Mouse (Mus musculus): Measurements from ENCODE around the gene Marcksl1. TPM values are rescaled to one million over a fixed set of nuclear protein-coding genes. Genes with fewer than 3 reads are reported as not detected.
"Not testable (repeated sequence)": the region's sequence is repeated elsewhere in the genome, so short reads cannot be mapped to it uniquely, and the experiment has no call there.

Marcksl1 gene
- polyA plus RNA-seq, 1 experiment from 2014 or later: 1,603 TPM

DNA sequence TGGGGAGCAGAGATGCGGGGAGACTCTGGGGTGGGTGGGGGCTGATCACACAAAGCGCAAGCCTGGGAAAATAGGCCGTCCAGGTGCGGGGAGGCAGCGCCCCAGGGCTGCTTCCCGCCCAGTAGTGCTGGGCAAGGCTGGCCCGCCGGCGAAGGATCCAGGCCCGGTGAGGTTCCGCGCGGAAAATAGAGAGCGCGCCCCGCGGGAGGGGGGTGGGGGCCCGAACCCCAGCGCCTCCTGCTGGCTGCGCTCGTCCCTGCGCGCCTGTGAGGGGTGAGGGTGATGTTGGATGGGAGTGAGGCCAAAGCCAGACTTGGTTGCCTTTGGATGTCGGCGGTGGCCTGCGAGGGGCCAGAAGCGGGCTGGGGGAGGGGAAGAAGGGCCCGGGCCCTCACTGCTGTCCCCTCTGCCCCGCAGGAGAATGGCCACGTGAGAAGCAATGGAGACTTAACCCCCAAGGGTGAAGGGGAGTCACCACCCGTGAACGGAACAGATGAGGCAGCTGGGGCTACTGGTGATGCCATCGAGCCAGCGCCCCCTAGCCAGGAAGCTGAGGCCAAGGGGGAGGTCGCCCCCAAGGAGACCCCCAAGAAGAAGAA lies 1.0 kb downstream of the Marcksl1 start:
- peaks cover 55% of the 10 kb centered on the region for H3K4me1 ChIP-seq

GRCm38 (mm10) chr4:129516925-129517324 lies 3.5 kb downstream of the Marcksl1 start:
- peaks cover 76% of the 10 kb centered on the region for H3K36me3 ChIP-seq
- no peak overlapping the region for H3K27ac ChIP-seq (replicated peaks)
- H3K4me1 ChIP-seq: peaks cover 34% of the 10 kb centered on the region
- no peak for DNase-seq (ENCODE audit: low spot score)
- no peaks in the 10 kb centered on the region for H3K27me3 ChIP-seq (ENCODE audit: low read depth, poor library complexity, severe bottlenecking)
- H3K4me3 ChIP-seq: peak overlapping the region; percentile 27; the same call in 1 of the 2 replicates
- 60% methylated on average over 2 of the region's 2 CpGs for WGBS
- no peaks in the 10 kb centered on the region for H3K9me3 ChIP-seq (replicated peaks)

More for the DNA sequence above, 1.0 kb downstream of the Marcksl1 start:
- Histone ChIP-seq H3K27me3 (ENCODE audit: low read depth, poor library complexity, severe bottlenecking) (no peaks in the 10 kb centered on the region), H3K27ac (replicated peaks) (peak overlapping the region; percentile 100), H3K9me3 (replicated peaks) (no peaks in the 10 kb centered on the region), H3K4me3 (peak overlapping the region; percentile 100), H3K36me3 (peaks cover 51% of the 10 kb centered on the region)
- DNase-seq (ENCODE audit: low spot score): peak; percentile 77
- WGBS: under 1% methylated on average over 34 of the region's 35 CpGs

DNA sequence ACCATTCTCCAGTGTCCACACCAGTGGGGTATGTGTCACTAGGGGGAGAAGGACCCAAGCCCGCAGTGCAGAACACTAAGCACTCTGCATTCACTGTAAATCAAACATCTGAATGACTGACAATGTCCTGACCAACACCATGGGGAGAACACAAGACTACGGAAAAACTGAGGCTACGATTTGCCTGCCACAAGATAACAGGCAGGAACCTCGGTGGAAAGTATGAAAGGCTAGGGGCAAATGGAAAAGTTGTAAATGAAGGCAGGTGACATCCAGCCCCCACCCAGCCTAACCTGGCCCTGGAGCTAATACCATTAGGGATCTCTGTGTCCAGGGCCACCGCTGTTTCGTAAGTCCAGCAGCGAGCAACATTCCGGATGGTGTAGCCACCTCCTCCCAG lies 5.1 kb downstream of the Marcksl1 start:
- H3K4me3 ChIP-seq: no peak overlapping the region
- no peak overlapping the region for H3K27ac ChIP-seq (replicated peaks)
- peaks cover 92% of the 10 kb centered on the region for H3K36me3 ChIP-seq
- no peaks in the 10 kb centered on the region for H3K27me3 ChIP-seq (ENCODE audit: low read depth, poor library complexity, severe bottlenecking)
- peaks cover 18% of the 10 kb centered on the region for H3K4me1 ChIP-seq
- DNase-seq (ENCODE audit: low spot score): no peak
- WGBS: 93% methylated on average over 8 of the region's 8 CpGs
- H3K9me3 ChIP-seq (replicated peaks): no peaks in the 10 kb centered on the region

GRCm38 (mm10) chr4:129525338-129525737 lies 12.0 kb downstream of the Marcksl1 start:
- no peaks in the 10 kb centered on the region for H3K9me3 ChIP-seq (replicated peaks)
- no peak overlapping the region for H3K4me3 ChIP-seq
- no peak overlapping the region for H3K27ac ChIP-seq (replicated peaks)
- H3K27me3 ChIP-seq (ENCODE audit: low read depth, poor library complexity, severe bottlenecking): no peaks in the 10 kb centered on the region
- H3K36me3 ChIP-seq: peaks cover 99% of the 10 kb centered on the region
- H3K4me1 ChIP-seq: no peaks in the 10 kb centered on the region
- DNase-seq (ENCODE audit: low spot score): no peak
- WGBS: 95% methylated on average over 5 of the region's 5 CpGs

- Histone ChIP-seq H3K4me3 (no peak overlapping the region), H3K27ac (replicated peaks) (no peak overlapping the region), H3K27me3 (ENCODE audit: low read depth, poor library complexity, severe bottlenecking) (no peaks in the 10 kb centered on the region), H3K36me3 (peaks cover 99% of the 10 kb centered on the region), H3K4me1 (no peaks in the 10 kb centered on the region), H3K9me3 (replicated peaks) (no peaks in the 10 kb centered on the region)
- WGBS: 86% methylated on average over 3 of the region's 3 CpGs
- no peak for DNase-seq (ENCODE audit: low spot score)
Measured at GRCm38 (mm10) chr4:129525889-129526288, 12.5 kb downstream of the Marcksl1 start.

- H3K27me3 ChIP-seq (ENCODE audit: low read depth, poor library complexity, severe bottlenecking); DNase-seq (ENCODE audit: low spot score); H3K4me3 ChIP-seq; H3K27ac ChIP-seq (replicated peaks); H3K9me3 ChIP-seq (replicated peaks); H3K4me1 ChIP-seq: not testable (repeated sequence)
- H3K36me3 ChIP-seq: peaks cover 99% of the 10 kb centered on the region
- WGBS: 96% methylated on average over 6 of the region's 6 CpGs
Measured at GRCm38 (mm10) chr4:129528901-129529300, 15.5 kb downstream of the Marcksl1 start.

DNA sequence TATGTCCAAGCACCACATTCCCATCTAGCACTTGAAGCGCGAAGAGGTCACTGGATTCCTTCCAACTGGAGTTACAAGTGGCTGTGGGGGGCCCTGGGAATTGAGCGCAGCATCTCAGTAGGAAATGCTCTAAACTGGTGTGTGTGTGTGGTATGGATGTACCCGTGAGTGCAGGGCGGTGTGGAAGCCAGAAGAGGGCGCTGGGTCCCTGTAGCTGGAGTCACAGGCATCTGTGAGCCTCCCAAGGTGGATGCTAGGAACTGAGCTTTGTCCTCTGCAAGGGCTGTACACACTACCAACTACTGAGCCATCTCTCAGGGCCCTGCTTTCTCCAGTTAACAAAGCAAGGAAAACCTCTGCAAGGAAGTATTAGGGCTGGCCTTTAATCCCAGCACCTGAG lies 26.6 kb downstream of the Marcksl1 start:
- Histone ChIP-seq H3K36me3 (peaks cover 59% of the 10 kb centered on the region), H3K4me1 (peaks cover 28% of the 10 kb centered on the region), H3K27me3 (ENCODE audit: low read depth, poor library complexity, severe bottlenecking) (no peaks in the 10 kb centered on the region), H3K9me3 (replicated peaks) (no peaks in the 10 kb centered on the region), H3K27ac (replicated peaks) (no peak overlapping the region), H3K4me3 (no peak overlapping the region; the same call in 1 of the 2 replicates)
- DNase-seq (ENCODE audit: low spot score): peak; percentile 22
- 92% methylated on average over 6 of the region's 6 CpGs for WGBS

DNA sequence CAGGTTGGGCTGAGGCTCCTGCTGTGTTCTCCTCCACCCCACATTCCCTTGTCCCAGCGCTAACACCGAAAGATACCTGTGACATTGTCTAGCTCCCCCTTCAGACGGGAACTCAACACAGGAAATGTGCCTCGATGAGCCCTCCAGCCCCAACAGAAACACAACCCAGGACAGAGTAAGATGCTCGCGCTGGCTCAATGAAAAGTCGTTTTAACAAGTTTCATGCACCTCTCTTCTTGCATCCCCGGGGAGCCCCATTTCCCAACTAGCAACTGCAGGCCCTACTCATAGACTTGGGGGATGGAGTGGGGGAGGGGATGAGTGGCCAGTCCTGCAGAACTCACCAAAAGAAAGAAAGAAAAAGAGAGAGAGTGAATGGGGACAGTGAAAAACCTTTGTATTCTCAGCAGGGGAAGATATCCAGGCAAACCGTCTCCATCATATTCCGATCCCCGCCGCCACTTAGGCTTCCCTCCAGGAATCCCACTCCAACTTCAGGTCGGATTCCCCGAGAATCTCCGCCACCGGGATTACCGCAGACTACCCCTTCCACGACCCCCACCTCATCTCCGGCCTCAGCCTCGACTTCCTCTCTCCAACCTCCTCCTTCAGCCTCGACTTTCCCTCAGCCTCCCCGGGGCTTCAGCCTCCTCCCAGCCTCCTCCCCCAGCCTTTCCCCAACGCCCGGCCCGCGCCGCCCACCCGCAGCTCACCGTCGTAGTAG lies 28.6 kb downstream of the Marcksl1 start:
- WGBS: under 1% methylated on average over 30 of the region's 30 CpGs
- H3K27ac ChIP-seq (replicated peaks): peak overlapping the region; percentile 93
- H3K27me3 ChIP-seq (ENCODE audit: low read depth, poor library complexity, severe bottlenecking): no peaks in the 10 kb centered on the region
- peak; percentile 42 for DNase-seq (ENCODE audit: low spot score)
- peaks cover 28% of the 10 kb centered on the region for H3K4me1 ChIP-seq
- no peaks in the 10 kb centered on the region for H3K9me3 ChIP-seq (replicated peaks)
- H3K4me3 ChIP-seq: peak overlapping the region; percentile 70
- H3K36me3 ChIP-seq: peaks cover 40% of the 10 kb centered on the region

GRCm38 (mm10) chr4:129542592-129543141 lies 29.3 kb downstream of the Marcksl1 start, which contains the start of gene Hdac1:
Gene Hdac1 (minus strand): TSS chr4:129542713.
- H3K4me3 ChIP-seq: peak within 1 kb of the TSS; percentile 70
- WGBS: 1% methylated on average over 46 of the region's 46 CpGs
- H3K4me1 ChIP-seq: peaks cover 28% of the 10 kb centered on the region
- no peaks in the 10 kb centered on the region for H3K9me3 ChIP-seq (replicated peaks)
- no peaks in the 10 kb centered on the region for H3K27me3 ChIP-seq (ENCODE audit: low read depth, poor library complexity, severe bottlenecking)
- peak within 1 kb of the TSS; percentile 93 for H3K27ac ChIP-seq (replicated peaks)
- DNase-seq (ENCODE audit: low spot score): peak; percentile 100
- peaks cover 34% of the 10 kb centered on the region for H3K36me3 ChIP-seq

- no peak for DNase-seq (ENCODE audit: low spot score)
- 88% methylated on average over 4 of the region's 4 CpGs for WGBS
- Histone ChIP-seq H3K4me3 (no peak overlapping the region), H3K36me3 (peaks cover 20% of the 10 kb centered on the region), H3K9me3 (replicated peaks) (no peaks in the 10 kb centered on the region), H3K27ac (replicated peaks) (no peak overlapping the region), H3K4me1 (peaks cover 28% of the 10 kb centered on the region), H3K27me3 (ENCODE audit: low read depth, poor library complexity, severe bottlenecking) (no peaks in the 10 kb centered on the region)
Measured at GRCm38 (mm10) chr4:129544106-129544505, 30.7 kb downstream of the Marcksl1 start.

DNA sequence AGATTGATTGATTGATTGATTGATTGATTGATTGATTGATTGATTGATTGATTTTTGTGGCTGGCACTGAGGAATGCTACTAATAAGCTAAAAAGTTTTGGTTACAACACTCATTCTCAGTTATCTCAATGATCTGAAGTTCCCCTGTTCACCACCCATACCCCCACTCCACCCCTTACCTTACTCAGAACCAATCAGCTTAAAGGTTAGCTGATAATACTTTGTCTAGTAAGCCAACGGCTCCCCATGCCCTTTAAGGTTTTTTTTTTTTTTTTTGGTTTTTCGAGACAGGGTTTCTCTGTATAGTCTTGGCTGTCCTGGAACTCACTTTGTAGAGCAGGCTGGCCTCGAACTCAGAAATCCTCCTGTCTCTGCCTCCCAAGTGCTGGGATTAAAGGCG lies 34.2 kb downstream of the Marcksl1 start:
- H3K27ac ChIP-seq (replicated peaks); DNase-seq (ENCODE audit: low spot score); H3K4me3 ChIP-seq; H3K9me3 ChIP-seq (replicated peaks); H3K27me3 ChIP-seq (ENCODE audit: low read depth, poor library complexity, severe bottlenecking); H3K36me3 ChIP-seq: not testable (repeated sequence)
- peaks cover 12% of the 10 kb centered on the region for H3K4me1 ChIP-seq
- 86% methylated on average over 4 of the region's 4 CpGs for WGBS

DNA sequence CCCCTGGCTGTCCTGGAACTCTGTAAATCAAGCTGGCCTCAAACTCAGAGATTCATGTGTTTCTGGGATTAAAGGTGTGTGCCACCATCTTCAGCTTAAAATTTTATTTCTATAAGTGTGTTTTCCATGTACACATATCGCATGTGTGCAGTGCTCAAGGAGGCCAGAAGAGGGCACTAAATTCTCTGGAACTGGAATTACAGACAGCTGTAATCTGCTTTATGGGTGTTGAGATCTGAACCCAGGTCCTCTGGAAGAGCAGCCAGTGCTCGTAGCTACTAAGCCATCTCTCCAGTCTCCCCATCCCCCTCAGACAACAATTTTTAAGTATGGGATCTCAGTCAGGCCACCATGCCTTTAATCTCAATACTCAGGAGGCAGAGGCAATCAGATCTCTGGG lies 35.9 kb downstream of the Marcksl1 start:
- peaks cover 7% of the 10 kb centered on the region for H3K4me1 ChIP-seq
- no peak overlapping the region for H3K27ac ChIP-seq (replicated peaks)
- no peaks in the 10 kb centered on the region for H3K27me3 ChIP-seq (ENCODE audit: low read depth, poor library complexity, severe bottlenecking)
- no peak for DNase-seq (ENCODE audit: low spot score)
- no peak overlapping the region for H3K4me3 ChIP-seq
- WGBS: 86% methylated on average over 2 of the region's 2 CpGs
- no peaks in the 10 kb centered on the region for H3K9me3 ChIP-seq (replicated peaks)
- H3K36me3 ChIP-seq: no peaks in the 10 kb centered on the region

DNA sequence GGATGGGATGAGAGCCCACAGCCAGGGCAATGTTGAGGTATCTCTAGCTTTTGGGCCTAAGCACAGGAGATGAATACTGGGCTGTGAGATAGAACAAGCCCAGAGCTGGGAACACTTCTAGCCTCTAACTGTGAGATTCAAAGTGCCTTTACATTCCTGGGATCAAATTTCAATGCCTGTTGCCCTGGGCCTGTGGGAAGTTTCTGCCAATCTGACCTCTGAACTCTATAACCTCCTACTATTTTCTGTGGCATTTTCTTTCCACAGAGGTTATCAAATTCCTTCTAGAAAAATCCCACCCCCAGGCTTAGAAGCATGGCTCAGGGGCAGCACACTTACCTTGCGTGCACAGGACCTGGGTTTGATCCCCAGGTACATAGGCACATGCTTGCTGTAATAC lies 36.9 kb downstream of the Marcksl1 start:
- 78% methylated on average over 1 of the region's 1 CpGs for WGBS
- Histone ChIP-seq H3K36me3 (no peaks in the 10 kb centered on the region), H3K27me3 (ENCODE audit: low read depth, poor library complexity, severe bottlenecking) (peaks cover 6% of the 10 kb centered on the region), H3K27ac (replicated peaks) (no peak overlapping the region), H3K4me1 (peaks cover 10% of the 10 kb centered on the region), H3K4me3 (no peak overlapping the region), H3K9me3 (replicated peaks) (no peaks in the 10 kb centered on the region)
- DNase-seq (ENCODE audit: low spot score): no peak
